Mouse (Mus musculus): ENCODE results near the gene Glyctk. TPM values are rescaled to one million over a fixed set of nuclear protein-coding genes. Genes with fewer than 3 reads are reported as not detected.

Glyctk gene
- polyA plus RNA-seq, 1 experiment from 2014 or later = 4.1 TPM

- Histone ChIP-seq H3K27ac (no peak overlapping the region), H3K27me3 (no peaks in the 10 kb centered on the region), H3K4me3 (no peak overlapping the region), H3K4me2 (replicated peaks) (no peak overlapping the region), H3K36me3 (peaks cover 56% of the 10 kb centered on the region), H3K9ac (no peak overlapping the region), H3K9me3 (no peaks in the 10 kb centered on the region), H3K4me1 (peaks cover 12% of the 10 kb centered on the region)
- no peak for ATAC-seq (ENCODE audit: insufficient number of reproducible peaks, insufficient read depth, low FRiP score, low TSS enrichment)
- WGBS = 87% methylated on average over 8 of the region's 8 CpGs
These were observed 37.8 kb upstream of the Glyctk start for GRCm38 (mm10) chr9:106195693-106196092.

GRCm38 (mm10) chr9:106193930-106194807 is 36.2 kb upstream of the Glyctk start:
- ATAC-seq (ENCODE audit: insufficient number of reproducible peaks, insufficient read depth, low FRiP score, low TSS enrichment) = no peak
- Histone ChIP-seq H3K9ac (no peak overlapping the region), H3K27ac (no peak overlapping the region), H3K27me3 (no peaks in the 10 kb centered on the region), H3K36me3 (peaks cover 71% of the 10 kb centered on the region), H3K4me3 (no peak overlapping the region), H3K4me1 (peaks cover 8% of the 10 kb centered on the region; the same call in 1 of the 2 replicates), H3K9me3 (no peaks in the 10 kb centered on the region), H3K4me2 (replicated peaks) (no peak overlapping the region)
- 90% methylated on average over 8 of the region's 8 CpGs for WGBS

- H3K4me3 ChIP-seq = no peak overlapping the region
- H3K4me2 ChIP-seq (replicated peaks) = no peak overlapping the region
- peaks cover 82% of the 10 kb centered on the region for H3K36me3 ChIP-seq
- WGBS = 89% methylated on average over 1 of the region's 1 CpGs
- H3K27ac ChIP-seq = no peak overlapping the region
- no peaks in the 10 kb centered on the region for H3K27me3 ChIP-seq
- peaks cover 5% of the 10 kb centered on the region; the same call in 1 of the 2 replicates for H3K4me1 ChIP-seq
- ATAC-seq (ENCODE audit: insufficient number of reproducible peaks, insufficient read depth, low FRiP score, low TSS enrichment) = no peak
- no peaks in the 10 kb centered on the region for H3K9me3 ChIP-seq
- H3K9ac ChIP-seq = no peak overlapping the region
These were observed 35.1 kb upstream of the Glyctk start for GRCm38 (mm10) chr9:106192998-106193397.

GRCm38 (mm10) chr9:106192024-106192423 is 34.1 kb upstream of the Glyctk start:
- no peak overlapping the region for H3K4me2 ChIP-seq (replicated peaks)
- WGBS = 93% methylated on average over 8 of the region's 8 CpGs
- no peak for ATAC-seq (ENCODE audit: insufficient number of reproducible peaks, insufficient read depth, low FRiP score, low TSS enrichment)
- no peaks in the 10 kb centered on the region for H3K4me1 ChIP-seq
- H3K4me3 ChIP-seq = no peak overlapping the region
- H3K36me3 ChIP-seq = peaks cover 90% of the 10 kb centered on the region
- no peaks in the 10 kb centered on the region for H3K9me3 ChIP-seq
- H3K9ac ChIP-seq = no peak overlapping the region
- no peaks in the 10 kb centered on the region for H3K27me3 ChIP-seq
- no peak overlapping the region for H3K27ac ChIP-seq

- Histone ChIP-seq H3K27me3 (no peaks in the 10 kb centered on the region), H3K4me3 (no peak overlapping the region), H3K4me2 (replicated peaks) (no peak overlapping the region), H3K4me1 (no peaks in the 10 kb centered on the region), H3K9me3 (no peaks in the 10 kb centered on the region), H3K36me3 (peaks cover 90% of the 10 kb centered on the region), H3K27ac (no peak overlapping the region), H3K9ac (no peak overlapping the region)
- 93% methylated on average over 1 of the region's 1 CpGs for WGBS
- no peak for ATAC-seq (ENCODE audit: insufficient number of reproducible peaks, insufficient read depth, low FRiP score, low TSS enrichment)
These were observed 33.4 kb upstream of the Glyctk start for GRCm38 (mm10) chr9:106191355-106191754.

GRCm38 (mm10) chr9:106183996-106184395 is 26.1 kb upstream of the Glyctk start:
- no peak overlapping the region for H3K9ac ChIP-seq
- H3K4me3 ChIP-seq = no peak overlapping the region
- no peak overlapping the region for H3K4me2 ChIP-seq (replicated peaks)
- H3K27ac ChIP-seq = no peak overlapping the region
- WGBS = 94% methylated on average over 5 of the region's 5 CpGs
- ATAC-seq (ENCODE audit: insufficient number of reproducible peaks, insufficient read depth, low FRiP score, low TSS enrichment) = no peak
- no peaks in the 10 kb centered on the region for H3K27me3 ChIP-seq
- no peaks in the 10 kb centered on the region for H3K9me3 ChIP-seq
- no peaks in the 10 kb centered on the region for H3K4me1 ChIP-seq
- H3K36me3 ChIP-seq = peaks cover 92% of the 10 kb centered on the region

- Histone ChIP-seq H3K27me3 (no peaks in the 10 kb centered on the region), H3K9me3 (no peaks in the 10 kb centered on the region), H3K4me2 (replicated peaks) (no peak overlapping the region), H3K4me1 (no peaks in the 10 kb centered on the region), H3K36me3 (peaks cover 91% of the 10 kb centered on the region), H3K4me3 (no peak overlapping the region), H3K27ac (no peak overlapping the region), H3K9ac (no peak overlapping the region)
- no peak for ATAC-seq (ENCODE audit: insufficient number of reproducible peaks, insufficient read depth, low FRiP score, low TSS enrichment)
- 97% methylated on average over 4 of the region's 4 CpGs for WGBS
These were observed 24.2 kb upstream of the Glyctk start for GRCm38 (mm10) chr9:106182146-106182545.

- Histone ChIP-seq H3K27me3 (no peaks in the 10 kb centered on the region), H3K9me3 (no peaks in the 10 kb centered on the region), H3K36me3 (peaks cover 79% of the 10 kb centered on the region), H3K27ac (no peak overlapping the region), H3K9ac (no peak overlapping the region), H3K4me2 (replicated peaks) (no peak overlapping the region), H3K4me3 (no peak overlapping the region), H3K4me1 (peaks cover 7% of the 10 kb centered on the region; the same call in 1 of the 2 replicates)
- ATAC-seq (ENCODE audit: insufficient number of reproducible peaks, insufficient read depth, low FRiP score, low TSS enrichment) = no peak
- WGBS = 90% methylated on average over 3 of the region's 3 CpGs
These were observed 22.0 kb upstream of the Glyctk start for GRCm38 (mm10) chr9:106179964-106180363.

- no peaks in the 10 kb centered on the region for H3K9me3 ChIP-seq
- H3K27ac ChIP-seq = no peak overlapping the region
- H3K4me3 ChIP-seq = no peak overlapping the region
- peaks cover 74% of the 10 kb centered on the region for H3K36me3 ChIP-seq
- ATAC-seq (ENCODE audit: insufficient number of reproducible peaks, insufficient read depth, low FRiP score, low TSS enrichment) = no peak
- H3K9ac ChIP-seq = no peak overlapping the region
- peaks cover 12% of the 10 kb centered on the region; the same call in 1 of the 2 replicates for H3K4me1 ChIP-seq
- 90% methylated on average over 2 of the region's 2 CpGs for WGBS
- H3K4me2 ChIP-seq (replicated peaks) = no peak overlapping the region
- no peaks in the 10 kb centered on the region for H3K27me3 ChIP-seq
These were observed 21.5 kb upstream of the Glyctk start for GRCm38 (mm10) chr9:106179454-106179853.

- no peak for ATAC-seq (ENCODE audit: insufficient number of reproducible peaks, insufficient read depth, low FRiP score, low TSS enrichment)
- Histone ChIP-seq H3K36me3 (peaks cover 57% of the 10 kb centered on the region), H3K4me1 (peaks cover 26% of the 10 kb centered on the region), H3K4me3 (no peak overlapping the region), H3K9ac (no peak overlapping the region), H3K9me3 (no peaks in the 10 kb centered on the region), H3K27ac (no peak overlapping the region), H3K27me3 (no peaks in the 10 kb centered on the region), H3K4me2 (replicated peaks) (no peak overlapping the region)
- 93% methylated on average over 6 of the region's 6 CpGs for whole genome bisulfite sequencing
These were observed 19.9 kb upstream of the Glyctk start for GRCm38 (mm10) chr9:106177799-106178198.

- Histone ChIP-seq H3K9me3 (no peaks in the 10 kb centered on the region), H3K36me3 (peaks cover 47% of the 10 kb centered on the region), H3K27ac (no peak overlapping the region), H3K4me3 (no peak overlapping the region), H3K4me1 (peaks cover 27% of the 10 kb centered on the region), H3K9ac (no peak overlapping the region), H3K27me3 (no peaks in the 10 kb centered on the region), H3K4me2 (replicated peaks) (no peak overlapping the region)
- ATAC-seq (ENCODE audit: insufficient number of reproducible peaks, insufficient read depth, low FRiP score, low TSS enrichment) = no peak
- WGBS = 84% methylated on average over 5 of the region's 5 CpGs
These were observed 18.8 kb upstream of the Glyctk start for GRCm38 (mm10) chr9:106176769-106177168.

GRCm38 (mm10) chr9:106175552-106176200 is 17.7 kb upstream of the Glyctk start:
- no peak overlapping the region for H3K27ac ChIP-seq
- H3K9me3 ChIP-seq = no peaks in the 10 kb centered on the region
- H3K36me3 ChIP-seq = peaks cover 36% of the 10 kb centered on the region
- H3K9ac ChIP-seq = no peak overlapping the region
- WGBS = 58% methylated on average over 3 of the region's 3 CpGs
- peaks cover 27% of the 10 kb centered on the region for H3K4me1 ChIP-seq
- ATAC-seq (ENCODE audit: insufficient number of reproducible peaks, insufficient read depth, low FRiP score, low TSS enrichment) = no peak
- H3K4me3 ChIP-seq = no peak overlapping the region
- no peaks in the 10 kb centered on the region for H3K27me3 ChIP-seq
- no peak overlapping the region for H3K4me2 ChIP-seq (replicated peaks)

Measured in embryonic facial prominence, embryonic 12.5 days (tissue).